Mouse (Mus musculus) monocyte, adult 2 months (primary cell): ENCODE data around the gene Mpp6.

Experiments used
- DNase-seq, 2 experiments: peaks; one replicate each; pipeline ENCODE4 v3.0.0; 2022; ENCODE audit warnings: low spot score in 2 of 2, low read depth in 1 of 2

Mpp6 gene

DNA sequence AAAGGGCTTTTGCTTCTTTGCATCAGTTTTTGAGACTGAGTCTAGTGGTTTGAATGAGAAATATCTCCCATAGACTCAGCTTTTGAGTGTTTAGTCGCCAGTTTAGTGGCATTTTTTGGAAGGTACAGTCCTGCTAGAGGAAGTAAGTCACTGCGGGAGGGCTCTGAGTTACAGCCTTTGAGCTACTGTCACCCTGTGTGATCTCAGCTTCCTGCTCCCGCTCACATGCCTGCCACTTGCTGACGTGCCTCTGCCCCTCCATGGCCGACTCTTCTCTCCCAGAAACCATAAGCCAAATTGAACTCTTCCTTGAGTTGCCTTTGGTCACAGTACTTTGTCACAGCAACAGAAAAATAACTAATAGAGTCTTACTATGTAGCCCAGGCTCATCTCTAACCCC lies 112.9 kb downstream of the Mpp6 start:
- DNase-seq: no peak

DNA sequence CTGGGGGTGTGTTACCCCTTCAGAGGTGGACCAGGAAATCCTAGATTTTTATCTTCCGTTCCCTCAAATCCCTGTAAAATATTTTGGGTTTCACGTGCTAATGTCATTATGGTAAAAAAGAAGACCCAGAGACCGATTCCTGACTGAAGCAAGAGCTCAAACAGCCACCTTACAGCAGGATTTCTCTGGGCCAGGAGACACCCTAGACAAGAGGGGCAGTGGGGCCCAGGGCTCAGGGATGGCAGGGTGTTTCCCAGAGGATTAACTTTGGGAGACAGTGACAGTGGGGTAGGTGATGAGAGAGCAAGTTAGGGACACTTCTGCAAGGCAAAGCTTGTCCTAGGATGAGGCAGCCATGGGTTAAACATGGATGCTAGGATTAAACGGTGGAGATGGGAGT lies 113.6 kb downstream of the Mpp6 start:
- no peak for DNase-seq

DNA sequence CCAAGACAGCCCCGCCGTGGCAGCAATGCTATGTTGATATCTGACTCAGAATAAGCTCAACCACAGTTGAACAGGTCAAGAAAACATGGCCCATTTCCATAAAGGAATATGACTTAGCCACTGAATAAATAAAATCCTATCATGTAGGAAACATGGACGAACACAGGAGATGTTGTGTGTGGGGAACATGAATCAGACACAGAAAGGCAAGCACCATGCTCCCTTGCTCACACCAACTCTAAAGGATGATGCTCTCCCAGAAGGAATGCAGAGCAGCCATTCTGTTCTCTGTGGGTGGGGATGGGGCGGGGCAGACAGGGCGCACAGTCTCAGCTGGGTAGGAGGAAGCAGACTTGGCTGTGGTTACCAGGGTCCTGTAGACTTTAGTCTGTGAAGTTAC lies 115.2 kb downstream of the Mpp6 start:
- no peak for DNase-seq

DNA sequence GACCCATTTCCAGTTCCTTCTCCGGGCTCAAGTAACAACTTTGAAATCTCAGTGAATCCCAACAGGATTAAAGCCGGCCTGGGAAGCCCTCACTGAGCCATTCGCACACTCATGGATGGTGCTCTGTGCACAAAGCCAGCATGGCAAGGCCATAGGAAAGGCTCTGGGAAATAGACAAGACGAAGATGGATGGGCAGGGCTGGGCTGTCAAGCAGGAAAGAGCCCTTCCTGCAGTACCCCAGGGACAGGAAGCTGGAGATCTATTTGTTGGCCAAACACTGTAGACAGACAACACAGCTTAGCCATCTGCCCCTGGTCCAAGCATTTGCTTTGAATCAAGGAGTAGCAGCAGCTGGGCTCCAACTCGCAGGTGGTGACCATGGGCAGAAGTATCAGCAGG lies 118.1 kb downstream of the Mpp6 start:
- DNase-seq: no peak

DNA sequence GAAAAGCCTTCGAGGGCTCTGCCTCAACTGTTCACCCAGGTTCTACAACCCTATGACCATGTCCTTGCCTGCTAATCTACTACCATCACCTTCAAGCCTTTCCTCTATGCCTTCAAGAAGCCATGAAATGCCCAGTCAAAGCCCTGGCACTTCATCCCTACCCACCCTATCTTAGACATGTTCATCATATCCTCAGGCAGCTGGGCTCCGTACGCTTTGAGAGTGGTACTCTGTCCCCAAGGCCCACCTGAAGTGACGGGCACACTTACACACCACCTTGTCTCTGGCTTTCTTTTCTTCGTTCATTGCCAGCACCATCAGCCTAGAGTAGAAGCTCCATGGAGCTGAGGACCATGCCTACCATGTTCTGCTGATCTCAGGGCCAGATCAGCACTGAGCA lies 121.2 kb downstream of the Mpp6 start:
- no peak for DNase-seq

DNA sequence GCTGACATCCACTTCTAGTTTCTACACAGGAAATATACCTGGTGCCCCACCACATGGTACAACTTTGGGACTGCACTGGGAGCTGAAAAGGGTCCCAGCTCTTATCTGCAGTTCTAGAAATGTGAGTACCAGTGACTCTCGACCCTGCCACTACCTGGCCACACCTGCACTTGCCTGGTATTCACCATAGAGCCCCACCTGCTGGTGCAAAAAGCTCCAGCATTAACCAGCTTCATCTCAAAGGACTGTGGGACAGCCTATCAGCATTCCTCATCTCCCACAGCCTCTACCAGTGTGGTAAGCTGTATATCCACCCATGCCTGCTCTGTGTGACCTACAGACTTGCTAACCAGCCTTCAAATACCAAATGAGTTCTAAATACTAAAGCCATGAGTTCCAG lies 122.9 kb downstream of the Mpp6 start:
- DNase-seq: no peak

DNA sequence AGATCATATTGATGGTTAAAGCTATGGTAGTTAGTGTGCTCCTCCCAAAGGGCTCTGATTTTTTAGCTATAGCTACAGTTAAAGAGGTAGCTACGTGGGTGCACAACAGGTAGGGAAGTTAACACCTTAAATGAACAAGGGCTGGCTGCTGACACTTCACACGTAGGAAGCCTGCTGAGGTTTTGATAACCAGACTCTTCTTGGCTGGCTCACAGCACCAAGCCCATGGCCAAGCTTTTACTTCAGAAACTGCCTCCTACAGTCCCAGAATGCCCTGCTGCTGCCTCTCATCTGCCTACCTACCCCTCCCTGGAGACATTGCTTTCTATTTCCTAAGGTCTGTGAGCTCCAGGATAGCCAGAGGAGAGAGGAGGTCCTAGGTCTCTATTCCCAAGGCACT lies 127.9 kb downstream of the Mpp6 start:
- DNase-seq: no peak

DNA sequence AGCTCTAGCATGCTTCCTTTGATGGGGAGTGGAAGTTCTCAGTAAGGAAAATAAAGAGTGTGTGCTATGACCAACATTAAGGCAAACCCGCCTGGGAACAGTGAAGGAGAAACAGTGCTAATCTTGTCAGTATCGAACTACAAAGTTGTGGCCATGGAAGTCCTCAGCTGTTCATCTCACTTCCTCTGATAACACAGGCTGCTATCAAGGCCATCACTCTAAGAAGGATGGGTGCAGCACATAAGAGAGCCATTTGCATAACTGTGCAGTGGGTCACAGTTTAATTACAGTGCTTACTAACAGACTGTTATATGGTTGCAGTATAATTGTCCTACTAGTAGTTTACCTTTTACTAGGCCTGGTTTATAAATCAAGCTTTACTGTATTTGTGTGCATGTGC lies 129.9 kb downstream of the Mpp6 start:
- no peak for DNase-seq

DNA sequence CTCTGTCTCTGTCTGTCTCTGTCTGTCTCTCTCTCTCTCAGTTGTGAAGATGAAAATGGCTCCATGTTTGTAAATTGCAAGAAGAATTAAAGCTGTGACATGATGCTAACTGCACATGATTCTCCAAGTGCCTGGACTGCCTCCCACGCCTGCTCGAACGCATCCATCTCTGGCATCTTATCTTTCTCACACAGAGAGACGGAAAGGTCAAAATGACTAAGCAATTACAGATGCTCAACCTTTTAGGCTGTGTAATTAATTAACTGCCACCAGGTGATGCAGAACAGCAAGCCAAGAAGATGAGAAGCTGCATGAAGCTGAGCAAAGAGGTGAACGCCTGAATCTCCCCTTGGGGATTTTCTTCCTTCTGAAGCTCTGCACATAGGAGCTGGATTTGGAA lies 130.4 kb downstream of the Mpp6 start:
- DNase-seq: no peak

DNA sequence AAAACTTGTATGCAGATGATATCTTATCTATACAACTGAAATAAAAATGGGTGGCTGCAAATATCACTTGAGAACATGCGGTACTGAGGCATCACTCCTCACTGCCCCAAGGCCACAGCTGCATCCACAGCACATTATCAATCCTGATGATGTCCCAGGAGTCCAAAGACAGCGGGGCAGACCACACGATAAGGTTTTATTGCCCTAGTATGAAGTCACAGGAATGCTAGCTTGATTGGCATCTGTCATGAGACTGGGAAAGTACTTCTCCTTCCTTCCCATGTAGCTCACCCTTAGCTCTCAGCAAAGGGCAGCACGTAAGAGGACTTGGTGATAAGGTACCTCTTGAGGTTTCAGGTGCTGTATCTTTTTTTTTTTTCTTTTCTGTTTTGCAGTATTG lies 134.1 kb downstream of the Mpp6 start:
- DNase-seq: no peak

DNA sequence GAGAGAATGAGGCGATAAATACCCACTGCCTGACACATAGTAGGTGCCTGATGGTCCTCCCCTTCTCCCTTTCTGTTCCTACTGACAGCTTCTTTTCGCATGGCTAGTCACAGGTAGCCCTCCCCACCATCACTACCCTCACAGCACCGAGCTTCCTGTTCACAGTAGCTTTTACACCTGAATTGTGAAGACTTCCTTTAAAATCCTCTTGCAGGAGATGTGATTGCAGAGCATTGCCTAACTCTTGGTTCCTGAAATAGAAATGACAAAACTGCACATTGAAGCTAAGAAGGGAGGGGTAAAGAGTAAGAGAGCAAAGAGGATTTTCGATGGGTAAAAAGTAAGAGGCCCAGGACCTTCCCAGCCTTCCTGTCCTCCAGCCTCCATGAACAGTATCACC lies 134.9 kb downstream of the Mpp6 start:
- no peak for DNase-seq

DNA sequence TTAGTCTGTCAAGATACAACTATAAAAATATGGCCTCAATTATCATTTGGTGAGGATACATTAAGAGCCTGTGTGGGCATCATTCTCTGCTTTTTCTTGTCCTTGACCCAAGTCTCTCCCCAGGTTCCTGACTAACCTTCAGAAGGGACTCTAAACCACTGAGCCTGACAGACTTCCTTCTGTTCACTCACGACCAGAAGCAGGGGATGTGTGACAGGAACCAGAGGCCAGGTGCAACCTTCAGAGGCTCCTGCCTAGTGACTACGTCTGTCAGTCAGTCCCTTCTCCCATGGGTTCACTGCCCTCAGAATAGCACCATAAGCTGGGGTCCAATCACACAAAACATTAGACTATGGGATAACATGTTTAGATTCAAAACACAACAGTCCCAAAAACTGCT lies 137.3 kb downstream of the Mpp6 start:
- DNase-seq: no peak

DNA sequence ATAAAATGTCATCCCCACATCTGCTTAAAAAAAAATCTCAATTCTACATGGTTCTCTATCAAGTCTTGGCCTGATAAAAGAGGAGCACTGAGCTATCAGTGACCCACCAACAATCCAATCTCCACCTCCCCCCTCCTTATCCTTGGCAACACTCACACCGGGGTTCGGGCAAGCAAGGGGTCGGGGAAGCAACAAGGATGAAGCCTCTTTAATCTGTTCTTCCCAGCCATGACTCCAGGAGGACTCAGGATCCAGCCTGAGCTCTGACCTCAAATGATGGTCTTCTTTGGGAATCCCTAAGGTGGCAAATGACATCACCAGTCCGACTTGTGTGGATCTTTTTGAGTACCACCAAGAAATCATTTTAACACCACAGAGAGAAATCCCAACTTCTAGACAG lies 137.8 kb downstream of the Mpp6 start:
- DNase-seq: no peak
